Mouse (Mus musculus) lung, adult 2 months (tissue): ENCODE results near the gene Nup205.

Source experiments
- CTCF ChIP-seq: fragments of 200-500 bp; IDR thresholded peaks from 2 replicates; pipeline ENCODE4 v1.5.1; 2011; ENCODE audit warnings: mild to moderate bottlenecking, low read length, control low read depth; ENCODE audit not compliant: insufficient read depth
- POLR2A ChIP-seq: fragments of 200-500 bp; IDR thresholded peaks from 2 replicates; pipeline ENCODE4 v1.6.1; 2011; ENCODE audit warnings: low read depth, mild to moderate bottlenecking, control low read depth, low read length, borderline replicate concordance; ENCODE audit errors: extremely low read depth

GRCm38 (mm10) chr6:35134844-35135243 is 42.4 kb upstream of the Nup205 start:
- TF ChIP-seq POLR2A (no peak), CTCF (no peak)
